Mouse (Mus musculus): ENCODE results near the gene Vmn2r33. TPM values are rescaled to one million over a fixed set of nuclear protein-coding genes. Genes with fewer than 3 reads are reported as not detected.
"Not testable (repeated sequence)": the region's sequence is repeated elsewhere in the genome, so short reads cannot be mapped to it uniquely, and the experiment has no call there.

The Vmn2r33 gene
- total RNA-seq (2014; rRNA removed; ENCODE audit: low replicate concordance) (not detected in 2 replicates), polyA plus RNA-seq (2015; fragmentation: Nextera tagmentation; extraction: Ambion mirVana) (not detected in 2 replicates)

DNA sequence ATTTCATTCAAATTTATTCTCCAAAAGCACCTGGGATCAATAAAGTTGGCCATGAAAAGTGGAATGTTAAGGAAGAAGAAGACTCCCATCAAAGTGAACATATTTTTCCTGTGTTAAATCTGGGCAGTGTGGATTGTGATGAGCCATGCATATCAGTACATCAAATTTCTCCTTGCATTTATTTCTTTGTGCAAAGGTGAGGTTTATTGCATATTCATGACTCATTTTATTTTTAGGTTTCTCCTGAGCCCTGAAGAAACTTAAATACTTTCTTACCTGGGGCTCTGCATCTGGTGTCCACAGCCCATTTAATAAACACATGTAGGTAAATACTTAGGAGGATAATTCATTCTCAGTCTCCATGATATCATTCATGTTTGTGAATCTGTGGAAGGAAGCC is at the start of gene Vmn2r33:
Gene Vmn2r33 (minus strand): TSS at position 101 of the 400 bp plus-strand sequence.
- not testable (repeated sequence) for H3K4me2 ChIP-seq (ENCODE audit: low read depth, low read length); DNase-seq (ENCODE audit: low spot score); H3K27ac ChIP-seq (ENCODE audit: low read depth); H3K4me3 ChIP-seq (ENCODE audit: low read depth, low read length); H3K4me1 ChIP-seq (ENCODE audit: control insufficient read depth, insufficient read depth); H3K9me3 ChIP-seq (replicated peaks; ENCODE audit: control insufficient read depth, low read length); H3K9ac ChIP-seq (replicated peaks; ENCODE audit: low read depth, low read length); H3K27me3 ChIP-seq (ENCODE audit: control insufficient read depth, insufficient read depth, low read length); ATAC-seq (ENCODE audit: insufficient read depth, low read depth); H3K36me3 ChIP-seq (replicated peaks; ENCODE audit: control insufficient read depth, insufficient read depth, low read length)

Other genes with a start within 250 kb of the Vmn2r33 start
- gene Vmn2r30, start 229.2 kb downstream of the Vmn2r33 start, total RNA-seq (2014; rRNA removed; ENCODE audit: low replicate concordance) = not detected in 2 replicates
- gene Vmn2r30, start 229.2 kb downstream of the Vmn2r33 start, polyA plus RNA-seq (2015; fragmentation: Nextera tagmentation; extraction: Ambion mirVana) = not detected in 2 replicates
- gene Gm45783, start 192.2 kb downstream of the Vmn2r33 start, total RNA-seq (2014; rRNA removed; ENCODE audit: low replicate concordance) = not detected in 2 replicates
- not detected in 2 replicates for gene Gm45783, start 192.2 kb downstream of the Vmn2r33 start, polyA plus RNA-seq (2015; fragmentation: Nextera tagmentation; extraction: Ambion mirVana)
- not detected in 2 replicates for gene Vmn2r31, start 167.1 kb downstream of the Vmn2r33 start, total RNA-seq (2014; rRNA removed; ENCODE audit: low replicate concordance)
- gene Vmn2r31, start 167.1 kb downstream of the Vmn2r33 start, polyA plus RNA-seq (2015; fragmentation: Nextera tagmentation; extraction: Ambion mirVana) = not detected in 2 replicates
- not detected in 2 replicates for gene Vmn2r32, start 86.8 kb downstream of the Vmn2r33 start, total RNA-seq (2014; rRNA removed; ENCODE audit: low replicate concordance)
- not detected in 2 replicates for gene Vmn2r32, start 86.8 kb downstream of the Vmn2r33 start, polyA plus RNA-seq (2015; fragmentation: Nextera tagmentation; extraction: Ambion mirVana)
- gene Vmn2r34, start 122.7 kb upstream of the Vmn2r33 start, total RNA-seq (2014; rRNA removed; ENCODE audit: low replicate concordance) = not detected in 2 replicates
- not detected in 2 replicates for gene Vmn2r34, start 122.7 kb upstream of the Vmn2r33 start, polyA plus RNA-seq (2015; fragmentation: Nextera tagmentation; extraction: Ambion mirVana)